Mouse (Mus musculus) kidney, postnatal 4 days (tissue): ENCODE measurements around the gene Dnajc21.
"Not testable (repeated sequence)": the region's sequence is repeated elsewhere in the genome, so short reads cannot be mapped to it uniquely, and the experiment has no call there.

Experiments used
- DNase-seq, 2 experiments: peaks; one replicate each; pipeline ENCODE4 v3.0.0; 2021; ENCODE audit warnings: mixed read lengths in 2 of 2

The Dnajc21 gene

GRCm38 (mm10) chr15:10470151-10470831 is at the start of gene Dnajc21:
Dnajc21 (minus strand) TSS chr15:10470516.
- DNase-seq, result peak; percentile 89 to 92

GRCm38 (mm10) chr15:10515166-10515565 is 44.9 kb upstream of the Dnajc21 start:
- DNase-seq, result no peak

- peak; percentile 5 to 18 for DNase-seq
Measured at GRCm38 (mm10) chr15:10506099-10506498, 35.8 kb upstream of the Dnajc21 start.

GRCm38 (mm10) chr15:10500838-10501719 is 30.8 kb upstream of the Dnajc21 start:
- peak; percentile 81 to 83 for DNase-seq

GRCm38 (mm10) chr15:10500035-10500434 is 29.7 kb upstream of the Dnajc21 start:
- DNase-seq, result no peak

GRCm38 (mm10) chr15:10499593-10499992 is 29.3 kb upstream of the Dnajc21 start:
- no peak for DNase-seq

GRCm38 (mm10) chr15:10496696-10497095 is 26.4 kb upstream of the Dnajc21 start:
- not testable (repeated sequence) for DNase-seq

GRCm38 (mm10) chr15:10495944-10496343 is 25.6 kb upstream of the Dnajc21 start:
- DNase-seq, result no peak

GRCm38 (mm10) chr15:10490101-10490500 is 19.8 kb upstream of the Dnajc21 start:
- no peak for DNase-seq

- DNase-seq, result no peak
Measured at GRCm38 (mm10) chr15:10487246-10487645, 16.9 kb upstream of the Dnajc21 start.

- DNase-seq, result no peak
Measured at GRCm38 (mm10) chr15:10486365-10486839, 16.1 kb upstream of the Dnajc21 start.

GRCm38 (mm10) chr15:10485484-10486364 is 15.4 kb upstream of the Dnajc21 start, which contains the start of the genes Brix1 and Rad1:
Brix1 (minus strand) TSS chr15:10485947.
Rad1 (plus strand) TSS chr15:10486018.
- peak; percentile 94 to 96 for DNase-seq

- no peak for DNase-seq
Measured at GRCm38 (mm10) chr15:10470941-10471340, 625 bp upstream of the Dnajc21 start.

- DNase-seq, result no peak
Measured at GRCm38 (mm10) chr15:10469641-10470150, 620 bp downstream of the Dnajc21 start.

GRCm38 (mm10) chr15:10468761-10469160 is 1.6 kb downstream of the Dnajc21 start:
- no peak for DNase-seq

GRCm38 (mm10) chr15:10464678-10465077 is 5.6 kb downstream of the Dnajc21 start:
- no peak for DNase-seq

- DNase-seq, result no peak
Measured at GRCm38 (mm10) chr15:10463555-10463954, 6.8 kb downstream of the Dnajc21 start.

GRCm38 (mm10) chr15:10460986-10461385 is 9.3 kb downstream of the Dnajc21 start:
- DNase-seq, result peak; percentile 22 to 25

- no peak for DNase-seq
Measured at GRCm38 (mm10) chr15:10447102-10447501, 23.2 kb downstream of the Dnajc21 start.

GRCm38 (mm10) chr15:10442275-10442674 is 28.0 kb downstream of the Dnajc21 start:
- DNase-seq, result no peak

GRCm38 (mm10) chr15:10441493-10441892 is 28.8 kb downstream of the Dnajc21 start:
- no peak for DNase-seq

GRCm38 (mm10) chr15:10439963-10440362 is 30.4 kb downstream of the Dnajc21 start:
- DNase-seq, result peak; percentile 37 to 56
